Mouse (Mus musculus): Measurements from ENCODE around the gene Zfp653.
A peak's percentile ranks its signal among the peaks of the same experiment; 100 is the strongest.

The Zfp653 gene

GRCm38 (mm10) chr9:22069881-22070553 is 1.2 kb downstream of the Zfp653 start:
- no peak for DNase-seq (ENCODE audit: low spot score)

GRCm38 (mm10) chr9:22067195-22067594 is 4.0 kb downstream of the Zfp653 start:
- no peak for DNase-seq (ENCODE audit: low spot score)

DNA sequence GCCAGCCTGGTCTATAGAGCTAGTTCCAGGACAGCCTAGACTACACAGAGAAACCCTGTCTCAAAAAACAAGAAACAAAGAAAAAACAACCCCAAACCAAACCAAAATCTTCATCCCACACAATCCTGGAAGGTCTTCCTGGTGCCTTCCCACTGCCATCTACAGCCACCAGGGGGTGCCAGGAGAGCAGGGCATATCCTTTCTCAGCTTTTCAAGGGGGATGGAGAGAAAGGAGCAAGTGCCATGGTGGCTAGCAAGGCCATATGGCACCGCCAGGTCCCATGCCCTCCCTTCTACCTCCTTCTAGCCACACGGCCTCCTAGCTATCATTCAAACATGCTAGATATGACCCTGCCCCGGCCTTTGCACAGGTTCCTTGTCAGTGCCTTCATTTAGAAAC is 4.7 kb downstream of the Zfp653 start:
- DNase-seq (ENCODE audit: low spot score), result peak; percentile 55

GRCm38 (mm10) chr9:22065642-22066041 is 5.5 kb downstream of the Zfp653 start:
- DNase-seq (ENCODE audit: low spot score), result no peak

DNA sequence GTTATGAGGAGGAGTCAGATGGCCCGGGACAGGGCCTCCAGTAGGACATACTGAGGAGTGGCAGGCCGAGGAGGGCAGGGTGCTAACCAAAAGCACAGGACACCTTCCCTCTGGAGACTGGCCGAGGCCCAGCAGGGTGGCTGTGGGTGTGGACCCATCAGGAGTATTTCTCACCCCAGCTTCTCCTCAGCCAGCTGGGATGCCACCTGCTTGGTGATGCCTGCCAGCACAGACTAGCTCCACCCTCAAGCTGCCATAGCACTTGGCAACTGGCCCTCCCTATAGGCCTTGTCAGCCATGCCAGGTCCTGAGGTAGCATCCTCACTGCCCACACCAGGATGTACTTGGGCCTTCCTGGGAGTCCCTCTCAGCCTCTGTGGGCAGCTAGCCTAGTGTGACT is 6.8 kb downstream of the Zfp653 start:
- no peak for DNase-seq (ENCODE audit: low spot score)

- no peak for DNase-seq (ENCODE audit: low spot score)
Measured at GRCm38 (mm10) chr9:22061339-22061738, 9.8 kb downstream of the Zfp653 start.

GRCm38 (mm10) chr9:22058011-22058424 is 13.2 kb downstream of the Zfp653 start:
- no peak for DNase-seq (ENCODE audit: low spot score)

- no peak for DNase-seq (ENCODE audit: low spot score)
Measured at GRCm38 (mm10) chr9:22057031-22057517, 14.1 kb downstream of the Zfp653 start.

DNA sequence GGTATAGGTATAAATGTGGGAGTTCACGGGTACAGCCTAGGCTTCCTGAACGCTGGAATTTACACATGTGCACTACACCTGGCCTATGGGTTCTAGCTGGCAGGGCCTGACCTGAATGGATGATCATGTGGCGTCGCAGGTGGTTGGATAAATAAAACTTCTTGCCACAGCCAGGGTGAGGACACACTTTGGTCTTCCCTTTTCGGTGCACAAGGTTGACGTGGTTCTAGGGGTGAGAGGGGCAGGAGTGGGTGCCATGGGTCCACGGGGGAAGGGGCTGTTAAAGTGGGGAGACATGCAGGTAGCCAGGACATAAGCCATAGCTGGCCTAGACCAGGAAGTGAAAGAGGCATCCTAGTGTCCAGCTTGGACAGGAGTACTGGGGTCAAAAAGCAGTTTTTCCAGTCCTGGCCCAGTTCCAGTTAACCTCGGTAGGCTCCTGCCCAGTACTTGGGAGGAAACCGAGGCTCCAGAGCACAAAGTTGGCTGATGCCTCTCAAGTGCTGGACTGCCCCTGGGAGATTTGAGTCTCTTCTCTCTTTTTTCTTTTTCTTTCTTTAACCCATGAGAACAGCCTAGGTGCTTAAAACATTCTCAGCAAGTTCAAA is 14.8 kb downstream of the Zfp653 start:
- no peak for DNase-seq (ENCODE audit: low spot score)

- DNase-seq (ENCODE audit: low spot score), result no peak
Measured at GRCm38 (mm10) chr9:22055713-22056112, 15.5 kb downstream of the Zfp653 start.

GRCm38 (mm10) chr9:22054411-22055076 is 16.6 kb downstream of the Zfp653 start:
- peak; percentile 61 for DNase-seq (ENCODE audit: low spot score)

GRCm38 (mm10) chr9:22053657-22054056 is 17.5 kb downstream of the Zfp653 start:
- no peak for DNase-seq (ENCODE audit: low spot score)

GRCm38 (mm10) chr9:22051958-22052254 is 19.3 kb downstream of the Zfp653 start, which contains the start of gene Elavl3:
TSS of gene Elavl3 (minus strand) at chr9:22052023.
- no peak for DNase-seq (ENCODE audit: low spot score)

DNA sequence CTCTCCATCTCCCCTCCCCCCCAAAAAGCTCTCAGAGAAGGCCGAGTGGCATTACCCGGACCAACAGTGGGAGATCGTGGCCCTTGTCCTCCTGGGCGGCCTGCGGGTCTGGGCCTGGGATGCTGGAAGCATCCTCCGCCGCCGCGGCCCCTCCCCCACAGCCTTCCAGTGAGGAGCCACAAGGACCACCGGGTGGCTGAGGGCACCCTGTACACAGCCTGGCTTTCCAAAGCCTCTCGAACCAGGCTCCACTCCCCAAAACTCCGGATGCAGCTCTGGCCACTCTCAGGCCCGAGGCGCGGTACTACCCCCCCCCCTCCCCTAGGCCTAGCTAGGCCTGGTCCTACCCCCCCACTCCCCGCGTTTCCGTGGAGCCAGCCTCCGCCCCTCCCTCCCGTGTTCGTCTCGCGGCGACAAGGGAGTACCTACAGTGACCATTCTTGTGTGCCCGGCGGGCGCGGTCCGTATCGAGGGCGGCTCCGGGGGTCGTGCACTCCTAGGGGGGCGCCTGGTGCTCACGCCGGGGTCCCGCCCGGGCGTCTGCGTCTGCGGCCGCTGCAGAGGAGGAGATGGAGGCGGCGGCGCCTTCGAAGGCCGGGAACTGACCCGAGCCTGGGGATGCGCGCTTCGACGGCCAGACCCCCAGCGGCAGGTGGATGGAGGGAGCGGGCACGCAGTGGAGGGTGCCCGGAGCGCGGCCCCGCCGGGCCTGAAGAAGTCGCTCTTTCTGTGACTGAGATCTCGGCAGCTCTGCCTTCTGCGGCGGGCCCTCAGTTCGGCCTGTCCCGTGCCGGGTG is 19.8 kb downstream of the Zfp653 start:
- no peak for DNase-seq (ENCODE audit: low spot score)

DNA sequence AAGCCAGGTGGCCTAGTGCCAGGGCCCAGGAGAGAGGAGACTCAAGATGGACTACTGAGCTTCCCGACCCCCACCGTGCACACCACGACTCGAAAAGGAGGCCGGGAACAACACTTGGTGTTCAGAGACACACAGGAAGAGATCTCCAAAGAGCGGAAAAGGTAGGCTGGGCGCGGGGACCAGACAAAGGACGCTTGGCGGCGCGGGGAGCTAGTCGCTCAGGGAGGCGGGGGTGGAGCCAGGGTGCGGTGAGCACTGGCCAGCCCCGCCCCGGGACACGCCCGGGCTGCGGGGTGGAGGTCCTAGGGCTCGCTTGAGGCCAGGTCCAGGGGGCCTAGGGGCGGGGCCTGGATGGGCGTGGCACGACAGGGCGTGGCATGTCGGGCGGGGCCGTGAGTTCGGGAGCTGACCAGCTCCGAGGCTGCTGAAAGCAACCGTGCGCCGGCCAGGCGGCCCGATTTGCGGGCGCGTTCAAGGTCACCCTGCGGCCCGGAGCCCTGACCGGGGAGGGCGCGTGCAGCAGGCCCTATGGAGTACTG is 20.8 kb downstream of the Zfp653 start:
- DNase-seq (ENCODE audit: low spot score), result peak; percentile 72

DNA sequence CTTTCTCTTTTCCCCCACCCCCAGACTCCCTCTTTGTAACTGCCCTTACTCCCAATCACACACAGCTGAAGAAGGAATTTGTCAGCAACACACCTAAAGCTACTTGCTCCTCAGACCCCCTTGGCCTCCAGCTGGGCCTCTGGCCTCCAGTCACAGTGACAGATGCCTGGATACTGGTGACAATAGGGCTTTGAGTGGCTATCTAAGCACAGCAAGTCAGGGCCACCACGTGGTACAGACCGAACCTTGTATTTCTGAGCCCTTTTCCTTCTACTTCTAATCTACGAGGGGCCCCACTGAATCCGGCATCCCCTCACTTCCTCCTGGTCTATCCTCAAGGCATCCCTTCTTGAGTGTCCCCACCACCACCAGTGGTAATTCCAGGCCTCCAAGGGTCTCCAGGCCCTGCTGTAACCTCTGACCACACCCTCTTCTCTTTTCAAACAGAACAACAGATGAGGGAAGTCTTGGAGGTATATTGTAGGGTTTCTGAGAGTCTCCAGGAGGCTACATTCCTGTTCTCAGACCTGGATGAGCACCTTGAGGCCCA is 21.4 kb downstream of the Zfp653 start:
- DNase-seq (ENCODE audit: low spot score), result no peak

DNA sequence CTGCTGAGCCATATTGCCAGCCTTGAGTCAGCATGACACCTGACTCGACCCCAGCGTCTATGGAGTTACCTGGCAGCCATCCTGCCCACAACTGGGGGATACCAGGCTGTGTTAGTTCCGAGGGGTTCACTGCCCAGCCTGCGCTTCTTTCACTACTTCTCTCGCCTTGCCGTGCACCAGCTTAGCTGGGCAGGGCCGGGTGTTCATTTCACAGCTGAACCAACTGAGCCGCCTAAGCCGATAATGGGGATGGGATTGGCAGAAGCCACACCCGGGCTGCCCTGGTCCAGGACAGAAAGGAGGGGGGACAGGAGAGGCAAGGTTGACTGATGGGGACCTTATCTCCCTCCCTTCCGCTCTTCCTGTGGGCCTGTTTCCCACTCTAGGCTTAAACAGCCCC is 21.9 kb downstream of the Zfp653 start:
- no peak for DNase-seq (ENCODE audit: low spot score)

- no peak for DNase-seq (ENCODE audit: low spot score)
Measured at GRCm38 (mm10) chr9:22047329-22047728, 23.8 kb downstream of the Zfp653 start.

DNA sequence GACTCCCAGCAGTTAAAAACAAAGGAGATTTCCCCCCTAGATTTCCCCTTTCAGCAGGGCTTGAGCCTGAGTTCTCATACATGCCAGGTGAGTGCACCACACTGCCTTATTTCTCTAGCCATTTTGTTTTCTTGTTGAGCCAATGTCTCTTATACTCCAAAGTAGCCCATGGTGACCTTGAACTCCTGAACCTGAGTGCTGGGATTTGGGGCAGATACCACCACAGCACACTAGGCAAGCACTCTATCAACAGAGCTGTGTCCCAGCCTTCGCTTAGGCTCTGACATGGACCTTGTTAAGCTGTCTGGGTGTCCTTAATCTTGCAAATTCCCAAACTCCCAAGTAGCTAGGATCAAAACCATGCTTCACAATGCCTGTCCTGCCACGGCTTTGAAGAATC is 29.3 kb downstream of the Zfp653 start:
- DNase-seq (ENCODE audit: low spot score), result no peak

DNA sequence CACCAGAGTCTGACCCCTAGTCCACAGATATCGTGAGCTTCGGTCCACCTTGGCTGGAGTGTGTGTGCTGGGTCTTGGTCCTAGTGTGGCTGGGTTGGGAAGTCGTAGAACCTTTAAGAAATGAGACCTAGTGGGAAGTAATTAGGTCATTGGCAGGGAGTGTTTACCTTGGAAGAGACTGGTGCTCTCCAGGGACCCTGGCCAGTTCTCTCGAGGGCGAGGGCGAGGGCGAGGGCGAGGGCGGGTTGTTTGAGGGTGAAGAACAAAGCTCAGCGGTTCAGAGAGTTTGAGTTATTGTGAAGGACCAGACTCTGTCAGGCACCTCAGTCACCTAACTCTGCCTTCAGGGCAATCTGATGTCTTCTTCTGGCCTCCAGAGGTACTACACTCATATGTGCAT is 33.4 kb downstream of the Zfp653 start:
- no peak for DNase-seq (ENCODE audit: low spot score)

DNA sequence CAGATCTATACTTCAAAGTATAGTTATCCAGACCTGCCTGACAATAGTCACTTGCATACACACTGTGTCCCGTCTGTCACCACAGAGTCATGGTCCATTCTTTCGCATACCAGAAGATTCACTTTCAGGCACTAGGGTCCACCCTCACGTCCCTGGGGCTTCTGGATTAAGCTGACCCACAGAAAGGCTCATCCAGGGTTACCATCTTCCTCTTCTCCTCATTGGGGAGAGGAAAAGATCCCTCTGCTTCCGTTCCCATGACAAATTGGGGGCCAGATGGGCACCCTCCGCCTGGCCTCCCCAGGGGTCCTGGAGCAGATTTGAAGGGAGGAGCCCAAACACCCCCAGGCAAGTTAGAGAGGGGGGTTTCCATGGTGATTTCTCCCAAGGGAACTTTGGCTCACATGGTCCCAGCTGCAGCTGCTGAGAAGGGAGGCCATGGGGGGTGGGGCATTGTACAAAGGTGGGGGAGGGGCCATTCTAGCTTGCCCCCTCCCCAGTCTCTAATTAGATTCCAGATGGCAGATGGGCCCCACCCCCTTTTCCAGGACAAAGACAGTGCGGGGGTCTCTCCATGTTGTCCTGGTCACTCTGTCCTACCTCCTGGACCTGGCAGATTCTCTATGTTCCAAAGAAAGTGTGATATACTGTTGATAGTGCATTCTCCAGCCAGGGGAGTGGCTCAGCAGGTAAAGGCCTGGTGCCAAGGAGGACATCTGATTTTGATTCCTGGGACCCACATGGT is 35.7 kb downstream of the Zfp653 start:
- DNase-seq (ENCODE audit: low spot score), result no peak

All from ovary, postnatal 36 days (tissue).